Mouse (Mus musculus) G1E (cell line): ENCODE results near the gene Plekha4. TPM values are rescaled to one million over a fixed set of nuclear protein-coding genes. Genes with fewer than 3 reads are reported as not detected.
"Not testable (repeated sequence)": the region's sequence is repeated elsewhere in the genome, so short reads cannot be mapped to it uniquely, and the experiment has no call there.

Experiments
- ATAC-seq: 2 replicates; pipeline ENCODE4 v1.8.0; 2016; ENCODE audit warnings: mild to moderate bottlenecking; ENCODE audit not compliant: insufficient number of reproducible peaks, poor library complexity, low FRiP score, severe bottlenecking; ENCODE audit errors: extremely low read depth
- DNase-seq: peaks from one replicate; pipeline ENCODE4 v3.0.0; 2012; ENCODE audit warnings: low spot score
- H3K27me3 ChIP-seq: 2 replicates; pipeline ENCODE4 v1.6.1; 2012; ENCODE audit warnings: mild to moderate bottlenecking, low read length, inconsistent platforms; ENCODE audit not compliant: insufficient read depth
- H3K36me3 ChIP-seq: replicated peaks from 2 replicates; pipeline ENCODE3; 2012; ENCODE audit warnings: mild to moderate bottlenecking, inconsistent platforms
- H3K4me1 ChIP-seq: 2 replicates; pipeline ENCODE4 v1.6.1; 2012; ENCODE audit warnings: low read depth, low read length, inconsistent platforms, mixed read lengths; ENCODE audit not compliant: insufficient read depth
- H3K4me3 ChIP-seq: 2 replicates; pipeline ENCODE4 v1.5.1; 2012; ENCODE audit warnings: low read depth, mild to moderate bottlenecking, inconsistent platforms, low read length, moderate library complexity, mixed read lengths
- H3K9me3 ChIP-seq: replicated peaks from 2 replicates; pipeline ENCODE4 v1.6.1; 2012; ENCODE audit warnings: inconsistent platforms
- CTCF ChIP-seq: IDR thresholded peaks from 2 replicates; pipeline ENCODE4 v1.5.1; 2012; ENCODE audit warnings: low read depth, low read length, inconsistent platforms, mixed read lengths
- GATA1 ChIP-seq: IDR thresholded peaks from 2 replicates; pipeline ENCODE4 v1.6.1; 2012; ENCODE audit warnings: borderline replicate concordance, low read length, inconsistent platforms, mixed read lengths
- GATA2 ChIP-seq: IDR thresholded peaks from 2 replicates; pipeline ENCODE4 v1.6.1; 2012; ENCODE audit warnings: low read depth, low read length, inconsistent platforms, borderline replicate concordance
- POLR2AphosphoS5 ChIP-seq: IDR thresholded peaks from 2 replicates; pipeline ENCODE4 v1.6.1; 2012; ENCODE audit warnings: low read depth, low read length, inconsistent platforms; ENCODE audit not compliant: insufficient replicate concordance
- TAL1 ChIP-seq: conservative IDR thresholded peaks from 2 replicates; pipeline ENCODE4 v1.6.1; 2012; ENCODE audit warnings: low read depth, low read length, inconsistent platforms, mixed read lengths
- polyA plus RNA-seq: library from polyadenylated mRNA; stranded (reverse); fragments of >175 nt; gene quantifications from 2 replicates; pipeline ENCODE4 v1.2.3, GENCODE M21; 2012
- total RNA-seq, 2 experiments: library from RNA; stranded (forward) in 1 of 2; stranded (reverse) in 1 of 2; fragments of 200-1000 nt in 1 of 2; fragments of >200 nt in 1 of 2; fragmentation: Nextera tagmentation in 1 of 2; gene quantifications; 2 replicates each; pipeline ENCODE4 v1.2.3; 2014 to 2017

Plekha4 gene
- total and polyA plus RNA-seq, 3 experiments = 1.3 to 2.8 (median 1.5) TPM

- Histone ChIP-seq H3K36me3 (peaks cover 57% of the 10 kb centered on the region), H3K9me3 (no peaks in the 10 kb centered on the region), H3K4me3 (peak overlapping the region; percentile 28; the same call in 1 of the 2 replicates), H3K4me1 (peaks cover 52% of the 10 kb centered on the region), H3K27me3 (no peaks in the 10 kb centered on the region)
- TF ChIP-seq CTCF (no peak), POLR2AphosphoS5 (no peak)
- ATAC-seq (no peak), DNase-seq (no peak)
Observed at GRCm38 (mm10) chr7:45507583-45507982, 18.5 kb upstream of the Plekha4 start.

GRCm38 (mm10) chr7:45508561-45508960 lies 17.6 kb upstream of the Plekha4 start:
- Histone ChIP-seq H3K9me3 (no peaks in the 10 kb centered on the region), H3K4me1 (peaks cover 45% of the 10 kb centered on the region), H3K4me3 (peak overlapping the region; percentile 85), H3K36me3 (peaks cover 47% of the 10 kb centered on the region), H3K27me3 (no peaks in the 10 kb centered on the region)
- TF ChIP-seq TAL1 (no peak), GATA2 (no peak), GATA1 (no peak), POLR2AphosphoS5 (no peak), CTCF (no peak)
- ATAC-seq (peak; percentile 67), DNase-seq (peak; percentile 67)

GRCm38 (mm10) chr7:45509181-45509882 lies 16.8 kb upstream of the Plekha4 start:
- Histone ChIP-seq H3K4me1 (peaks cover 43% of the 10 kb centered on the region), H3K27me3 (no peaks in the 10 kb centered on the region), H3K9me3 (no peaks in the 10 kb centered on the region), H3K36me3 (peaks cover 39% of the 10 kb centered on the region), H3K4me3 (peak overlapping the region; percentile 85)
- no peak for DNase-seq
- no peak for ATAC-seq
- TF ChIP-seq CTCF (no peak), POLR2AphosphoS5 (no peak), GATA2 (no peak), TAL1 (no peak), GATA1 (no peak)

- TF ChIP-seq POLR2AphosphoS5 (no peak), CTCF (no peak), TAL1 (no peak), GATA1 (no peak), GATA2 (no peak)
- H3K36me3 ChIP-seq = peaks cover 31% of the 10 kb centered on the region
- no peaks in the 10 kb centered on the region for H3K9me3 ChIP-seq
- H3K4me1 ChIP-seq = peaks cover 44% of the 10 kb centered on the region
- DNase-seq (peak; percentile 74), ATAC-seq (peak; percentile 85)
- no peaks in the 10 kb centered on the region for H3K27me3 ChIP-seq
- H3K4me3 ChIP-seq = peak within 1 kb of the TSS; percentile 85
Observed at GRCm38 (mm10) chr7:45509912-45510787, 16.0 kb upstream of the Plekha4 start, which contains the start of gene Nucb1. Nucb1 (minus strand) TSS chr7:45510406.

GRCm38 (mm10) chr7:45514411-45514810 lies 11.7 kb upstream of the Plekha4 start:
- DNase-seq (no peak), ATAC-seq (no peak)
- H3K9me3 ChIP-seq = no peaks in the 10 kb centered on the region
- H3K27me3 ChIP-seq = no peaks in the 10 kb centered on the region
- H3K4me3 ChIP-seq = no peak overlapping the region
- no peak for TF ChIP-seq TAL1
- peaks cover 2% of the 10 kb centered on the region for H3K36me3 ChIP-seq
- H3K4me1 ChIP-seq = peaks cover 35% of the 10 kb centered on the region

GRCm38 (mm10) chr7:45515436-45515835 lies 10.7 kb upstream of the Plekha4 start:
- H3K36me3 ChIP-seq = peaks cover 2% of the 10 kb centered on the region
- no peak for ATAC-seq
- no peak for DNase-seq
- H3K27me3 ChIP-seq = no peaks in the 10 kb centered on the region
- H3K9me3 ChIP-seq = no peaks in the 10 kb centered on the region
- no peak for TF ChIP-seq CTCF
- TF ChIP-seq TAL1 = no peak
- TF ChIP-seq GATA1 = no peak
- TF ChIP-seq GATA2 = no peak
- TF ChIP-seq POLR2AphosphoS5 = no peak
- no peak overlapping the region for H3K4me3 ChIP-seq
- peaks cover 35% of the 10 kb centered on the region for H3K4me1 ChIP-seq

GRCm38 (mm10) chr7:45516846-45517245 lies 9.3 kb upstream of the Plekha4 start:
- not testable (repeated sequence) for H3K9me3 ChIP-seq, H3K27me3 ChIP-seq, ATAC-seq, H3K4me3 ChIP-seq, DNase-seq, H3K36me3 ChIP-seq
- H3K4me1 ChIP-seq = peaks cover 44% of the 10 kb centered on the region
